Mouse (Mus musculus): ENCODE measurements at regions not wholly inside any gene's neighbourhood (a gene's known extent, or its start where the extent isn't known, plus 50 kb on each side); places are given as distances from the start of the nearest gene placed in this dataset.

DNA sequence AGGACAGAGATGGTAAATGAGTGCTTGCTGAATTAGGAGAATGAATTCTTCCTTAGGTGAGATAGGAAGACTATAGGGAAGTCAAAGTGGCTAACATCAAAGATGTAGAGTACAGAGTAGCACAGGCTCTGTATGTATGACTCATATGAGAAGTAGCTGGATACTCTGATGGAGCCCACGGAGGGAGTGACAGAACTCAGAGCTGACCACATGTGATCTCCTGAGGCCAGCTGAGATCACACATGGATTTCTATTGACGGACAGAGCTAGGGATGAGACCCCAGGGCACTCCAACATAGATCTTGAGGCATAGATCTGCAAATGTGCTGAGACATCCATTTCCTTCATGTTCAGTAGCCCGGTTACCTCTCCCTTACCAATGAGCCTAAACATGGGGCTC lies 66.0 kb downstream of the Cops8 start:
- no peak for DNase-seq (ENCODE audit: inconsistent age in 2 of 2, low spot score in 1 of 2)

DNA sequence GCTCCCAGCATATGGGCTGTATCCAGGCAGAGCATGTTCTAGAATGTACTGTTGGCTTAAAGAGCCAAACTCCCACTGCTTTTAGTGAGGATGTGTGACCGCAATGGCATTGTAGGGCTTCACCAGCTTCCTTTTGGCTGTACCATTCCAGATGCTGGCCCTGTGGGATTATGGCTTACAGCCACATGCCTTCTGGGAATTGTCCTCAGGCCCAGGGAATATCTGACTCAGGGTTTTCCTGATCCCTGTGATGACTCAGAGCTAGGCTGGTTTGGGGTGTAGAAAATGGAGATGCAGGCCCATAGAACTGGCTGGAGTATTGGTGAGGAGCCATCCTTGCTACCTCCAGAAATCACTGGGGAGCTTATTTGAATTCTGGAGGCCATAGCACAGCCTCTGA lies 66.5 kb downstream of the Cops8 start:
- DNase-seq (ENCODE audit: inconsistent age in 2 of 2, low spot score in 1 of 2) = no peak

DNA sequence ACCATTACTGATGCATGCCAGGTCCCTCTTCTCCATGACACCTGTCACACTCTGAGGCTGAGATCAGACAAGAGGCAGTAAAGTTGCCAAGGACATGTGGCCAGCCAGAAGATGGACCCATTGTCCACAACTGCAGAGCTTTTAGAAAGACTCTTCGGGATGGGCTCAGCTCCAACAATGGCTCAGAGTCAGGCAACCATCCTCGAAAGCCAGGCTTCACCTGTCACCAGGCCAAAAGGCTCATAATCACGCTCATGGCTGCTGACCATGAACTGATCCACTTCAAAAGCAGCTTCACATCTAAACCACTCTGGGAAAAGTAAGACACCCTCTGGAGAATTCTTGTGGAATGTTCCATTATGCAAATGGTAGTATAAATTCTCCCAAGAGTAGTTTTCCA lies 67.6 kb downstream of the Cops8 start:
- DNase-seq (ENCODE audit: inconsistent age in 2 of 2, low spot score in 1 of 2) = peak in 1 of 2 experiments; percentile 51

DNA sequence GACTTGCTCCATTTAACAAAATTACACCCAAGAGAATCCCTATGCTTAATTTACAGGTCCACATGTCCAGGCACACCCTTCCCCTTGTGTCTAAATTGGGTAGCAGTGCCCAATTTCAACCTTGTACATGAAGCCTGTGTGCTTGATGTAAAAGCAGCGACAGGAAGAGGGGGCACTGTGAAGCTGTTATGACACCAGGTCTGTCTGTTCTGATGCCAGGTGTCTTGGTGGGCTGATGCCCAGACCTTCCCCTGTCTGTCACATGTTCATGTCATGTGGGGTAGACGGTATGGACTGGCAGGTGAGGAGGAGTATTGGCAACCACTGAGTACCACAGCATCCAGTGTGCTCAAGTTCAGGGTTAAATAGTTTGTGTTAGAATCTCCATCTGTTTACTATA lies 71.0 kb downstream of the Cops8 start:
- DNase-seq (ENCODE audit: inconsistent age in 2 of 2, low spot score in 1 of 2) = no peak

DNA sequence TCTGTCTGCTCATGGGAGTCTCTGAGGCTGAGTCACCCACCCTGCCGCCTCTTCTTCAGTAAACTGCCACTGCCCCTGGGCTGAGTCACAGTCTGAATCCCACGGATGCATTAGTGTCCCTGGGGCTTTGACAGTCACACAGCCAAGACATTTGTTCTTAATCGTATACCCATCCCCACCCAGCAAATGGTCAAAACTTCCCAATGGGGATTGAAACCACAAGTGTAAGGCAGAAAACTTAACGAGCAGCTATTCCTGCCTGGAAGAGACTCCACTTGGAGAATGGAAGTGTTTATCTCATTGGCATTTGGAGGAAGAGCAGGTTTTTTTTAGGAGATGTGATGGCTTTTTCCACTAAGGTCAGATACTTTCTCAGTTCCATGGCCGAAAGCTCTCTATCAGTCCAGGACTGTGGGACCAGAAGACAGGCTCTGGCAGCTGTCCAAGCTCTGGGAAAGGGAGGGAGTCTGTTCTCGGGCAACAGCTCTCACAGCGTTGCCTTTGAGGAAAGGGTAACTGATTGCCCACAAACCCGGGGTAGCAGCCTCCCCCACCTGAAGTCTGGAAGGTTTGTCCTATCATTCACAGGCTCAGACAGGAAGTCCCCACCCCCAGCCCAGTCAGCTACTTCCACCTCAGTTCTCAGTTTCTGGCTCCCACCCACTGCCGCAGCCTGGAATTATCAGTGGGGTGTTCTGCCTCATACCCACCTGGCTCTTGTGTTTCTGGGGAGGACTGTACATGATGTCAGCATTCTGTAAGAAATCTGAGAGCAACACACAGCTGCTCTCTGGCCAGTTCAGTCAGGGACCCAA lies 73.6 kb downstream of the Cops8 start:
- DNase-seq (ENCODE audit: inconsistent age in 2 of 2, low spot score in 1 of 2) = peak; percentile 67 to 82

DNA sequence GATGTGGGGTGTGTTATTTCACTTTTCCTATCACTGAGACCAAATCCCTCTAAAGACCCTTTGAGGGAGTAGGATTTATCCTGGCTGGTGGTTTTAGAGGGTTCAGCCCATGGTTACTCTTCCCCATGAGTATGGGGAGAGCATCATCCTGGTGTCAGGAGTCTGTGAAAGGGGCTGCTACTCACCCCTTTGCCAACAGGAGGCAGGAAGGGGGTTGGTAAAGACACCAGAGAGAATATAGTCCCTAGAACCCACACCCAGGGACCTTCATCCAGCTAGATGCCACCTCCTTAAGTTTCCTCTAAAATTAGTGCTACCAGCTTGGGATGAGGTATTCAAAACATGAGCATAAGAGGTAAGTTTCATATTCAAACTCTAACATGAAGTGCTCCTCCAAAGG lies 74.4 kb downstream of the Cops8 start:
- DNase-seq (ENCODE audit: inconsistent age in 2 of 2, low spot score in 1 of 2) = no peak

DNA sequence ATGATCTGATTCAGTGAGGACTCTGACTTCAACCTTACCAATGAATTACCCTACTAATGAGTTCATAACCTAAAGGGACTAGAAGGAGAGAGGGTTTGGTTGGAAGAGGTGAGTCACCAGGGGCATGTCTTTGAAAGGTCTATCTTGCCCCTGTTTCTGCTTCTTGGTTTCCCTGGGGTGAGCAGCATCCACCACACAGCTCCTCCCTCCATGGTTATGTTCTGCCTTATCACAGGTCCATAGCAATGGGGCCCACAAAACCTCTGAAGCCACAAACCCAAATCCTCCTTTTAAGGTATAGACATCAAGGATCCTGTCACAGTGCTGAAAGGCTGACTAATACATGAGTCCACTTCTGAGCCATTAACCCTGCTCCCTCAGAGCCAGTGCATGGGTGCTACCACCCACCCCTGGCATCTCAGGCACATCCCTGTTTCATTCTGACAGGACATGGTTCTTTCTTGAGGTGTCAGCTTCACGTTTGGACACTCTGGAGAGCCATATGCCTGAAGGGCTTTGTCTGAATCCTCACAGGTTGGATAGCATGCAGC lies 74.9 kb downstream of the Cops8 start:
- no peak for DNase-seq (ENCODE audit: inconsistent age in 2 of 2, low spot score in 1 of 2)

DNA sequence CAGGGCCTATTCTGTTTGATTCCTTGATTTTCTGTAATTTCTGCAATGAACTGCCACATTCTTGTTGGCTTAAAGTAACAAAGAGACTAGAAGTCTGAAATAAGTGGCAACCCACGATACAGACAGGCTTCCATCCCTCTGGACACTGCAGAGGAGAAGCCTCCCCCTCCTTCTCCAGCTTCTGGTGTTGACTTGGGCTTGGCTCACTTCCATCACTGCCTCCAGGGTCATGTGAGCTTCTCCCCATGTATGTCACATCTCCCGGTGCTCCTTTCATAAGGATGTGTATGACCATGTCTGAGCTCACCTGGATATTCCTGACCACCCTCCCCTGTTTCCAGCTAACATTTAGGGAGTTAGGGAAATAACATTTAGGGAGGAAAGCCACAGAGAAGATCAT lies 75.6 kb downstream of the Cops8 start:
- DNase-seq (ENCODE audit: inconsistent age in 2 of 2, low spot score in 1 of 2) = no peak

DNA sequence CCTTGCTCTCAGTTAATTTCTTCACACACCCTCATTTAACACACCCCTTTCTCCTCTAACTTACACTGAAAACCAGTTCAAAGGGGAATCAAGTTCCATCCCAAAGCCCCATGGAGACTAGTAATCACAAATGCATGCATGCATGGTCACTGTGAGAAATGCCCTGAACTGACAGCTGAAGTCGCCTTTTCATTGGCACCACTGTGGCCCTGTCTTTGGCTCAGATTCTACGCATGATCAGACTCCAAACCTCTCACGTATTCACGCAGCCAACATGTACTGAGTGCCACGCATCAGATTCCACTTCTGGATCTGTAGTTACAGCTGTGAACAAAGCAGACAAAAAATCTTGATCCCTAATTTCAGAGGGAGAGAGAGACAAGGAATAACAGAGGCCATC lies 85.3 kb downstream of the Cops8 start:
- no peak for DNase-seq (ENCODE audit: inconsistent age in 2 of 2, low spot score in 1 of 2)

DNA sequence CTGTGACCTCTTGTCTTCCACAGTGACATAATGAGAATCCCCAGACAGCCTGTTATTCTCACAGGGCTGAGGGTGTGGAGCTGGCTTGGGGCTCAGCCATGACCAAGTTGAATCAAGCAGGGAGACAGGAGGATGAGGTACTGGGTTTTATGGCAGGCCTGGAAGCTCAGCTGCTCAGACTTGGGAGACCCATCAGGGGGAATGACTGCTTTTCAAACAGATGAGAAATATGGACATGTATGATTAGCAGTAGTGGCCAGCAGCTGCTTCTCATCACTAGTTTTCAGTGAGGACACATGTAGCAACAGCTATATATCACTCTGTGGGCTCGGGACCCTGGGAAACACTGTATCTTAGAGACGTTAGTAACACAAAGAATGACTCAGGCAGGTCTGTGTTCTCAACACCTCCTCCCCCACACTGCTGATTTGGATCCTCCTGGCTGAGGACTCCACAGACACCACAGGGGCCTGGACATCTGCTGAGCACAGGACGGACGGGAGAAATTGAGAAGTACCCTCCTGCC lies 87.9 kb downstream of the Cops8 start:
- DNase-seq (ENCODE audit: inconsistent age in 2 of 2, low spot score in 1 of 2) = peak; percentile 14 to 49

DNA sequence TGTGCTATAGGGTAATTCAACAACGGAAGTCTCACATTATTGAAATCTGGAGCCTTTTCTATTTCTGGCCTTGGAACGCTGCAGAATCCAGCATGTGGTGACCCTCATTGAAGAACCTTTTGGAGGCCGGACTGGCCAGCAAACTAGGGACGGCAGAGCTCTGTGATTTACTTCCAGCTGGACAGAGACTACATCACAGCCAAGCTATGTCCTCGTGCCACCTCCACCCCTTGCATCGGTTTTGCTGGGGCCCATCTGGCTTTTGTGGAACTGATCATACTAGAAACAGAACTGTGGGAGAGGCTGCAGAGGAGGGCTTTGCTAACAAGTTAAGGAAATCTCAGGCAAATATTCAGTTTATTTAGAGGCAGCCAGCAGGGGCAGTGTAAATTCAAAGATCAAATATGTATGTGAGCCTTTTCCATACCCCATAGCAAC lies 88.4 kb downstream of the Cops8 start:
- DNase-seq (ENCODE audit: inconsistent age in 2 of 2, low spot score in 1 of 2) = peak in 1 of 2 experiments; percentile 47

DNA sequence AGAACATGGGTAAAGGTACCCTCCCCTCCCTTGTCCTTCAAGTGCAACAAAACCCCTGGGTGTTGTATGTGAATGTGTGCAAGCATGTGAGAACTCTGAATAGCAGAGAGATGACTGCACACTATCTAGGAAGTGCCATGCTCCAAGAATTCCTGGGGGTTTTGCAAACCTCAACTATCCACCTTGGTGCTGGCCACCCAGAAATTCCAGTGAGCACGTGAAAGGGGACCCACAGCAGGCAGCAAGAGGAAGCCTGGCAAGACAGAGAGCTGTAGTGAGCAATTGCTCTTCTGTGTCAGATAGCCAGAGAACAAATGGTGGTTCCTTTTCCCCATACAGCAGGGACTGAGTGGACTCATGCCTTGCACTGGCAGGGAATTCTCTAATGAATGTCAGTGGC lies 90.1 kb downstream of the Cops8 start:
- DNase-seq (ENCODE audit: inconsistent age in 2 of 2, low spot score in 1 of 2) = no peak

DNA sequence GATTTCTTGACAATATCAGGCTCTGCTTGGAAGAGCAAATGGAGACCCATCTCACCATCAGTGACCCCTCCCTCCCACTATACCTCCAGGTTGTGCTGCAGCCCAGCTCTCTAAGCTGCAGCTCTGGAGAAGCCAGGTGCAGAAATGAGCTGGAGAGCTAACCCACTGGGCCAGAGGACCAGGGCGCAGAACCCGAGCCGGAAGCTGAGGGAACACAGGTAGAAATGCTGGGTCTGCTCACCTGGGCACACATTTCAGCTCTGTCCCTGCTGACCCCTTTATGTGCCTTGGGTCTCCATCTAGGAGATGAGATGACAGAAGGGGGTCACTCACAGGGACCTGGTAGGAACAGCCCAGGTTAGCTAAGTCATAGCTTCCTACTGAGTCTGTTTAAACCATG lies 92.0 kb downstream of the Cops8 start:
- DNase-seq (ENCODE audit: inconsistent age in 2 of 2, low spot score in 1 of 2) = no peak

DNA sequence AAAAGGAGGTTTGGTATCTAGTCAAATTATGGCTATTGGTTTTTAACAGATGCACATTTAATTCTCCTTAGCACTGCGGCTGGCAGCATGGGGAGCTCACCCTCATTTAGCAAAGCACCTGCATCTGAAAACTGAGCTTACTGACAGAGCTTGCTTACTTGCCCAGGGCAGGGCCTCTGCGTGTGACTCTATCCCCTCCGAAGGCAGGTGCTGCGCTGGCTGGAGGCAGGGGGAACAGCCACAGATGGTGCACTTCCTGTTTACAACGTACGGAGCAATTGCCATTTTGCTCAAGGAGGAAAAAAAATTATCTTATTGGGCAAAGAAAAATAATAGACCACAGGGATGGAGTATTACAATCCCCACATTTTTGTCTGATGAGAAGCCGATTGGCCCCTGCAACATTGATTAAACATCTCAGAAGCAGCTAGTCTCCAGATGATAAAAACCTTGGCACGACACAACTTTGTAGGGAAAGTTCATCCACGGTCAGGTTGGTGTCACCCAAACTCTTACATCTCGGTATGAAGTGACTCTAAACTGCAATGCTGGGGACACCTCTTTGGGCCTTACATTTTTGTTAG lies 92.5 kb downstream of the Cops8 start:
- no peak for DNase-seq (ENCODE audit: inconsistent age in 2 of 2, low spot score in 1 of 2)

DNA sequence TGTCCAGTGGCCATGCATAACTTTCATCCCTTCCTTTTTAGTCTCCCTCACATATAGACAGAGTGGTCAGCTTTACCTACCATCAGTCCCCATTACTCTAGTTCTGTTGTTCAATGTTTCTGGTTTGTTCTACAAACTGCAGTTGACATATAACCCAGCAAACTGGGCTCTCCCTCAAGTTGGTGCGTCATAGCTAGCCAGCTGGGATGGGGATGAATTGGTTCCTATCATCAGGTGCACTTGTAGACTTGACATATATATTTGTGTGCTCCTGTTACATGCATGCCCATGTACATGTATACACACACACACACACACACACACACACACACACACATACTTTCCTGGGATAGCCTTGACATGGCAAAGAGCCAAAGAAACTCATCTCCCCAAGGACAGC lies 93.2 kb downstream of the Cops8 start:
- DNase-seq (ENCODE audit: inconsistent age in 2 of 2, low spot score in 1 of 2) = peak in 1 of 2 experiments; percentile 48

DNA sequence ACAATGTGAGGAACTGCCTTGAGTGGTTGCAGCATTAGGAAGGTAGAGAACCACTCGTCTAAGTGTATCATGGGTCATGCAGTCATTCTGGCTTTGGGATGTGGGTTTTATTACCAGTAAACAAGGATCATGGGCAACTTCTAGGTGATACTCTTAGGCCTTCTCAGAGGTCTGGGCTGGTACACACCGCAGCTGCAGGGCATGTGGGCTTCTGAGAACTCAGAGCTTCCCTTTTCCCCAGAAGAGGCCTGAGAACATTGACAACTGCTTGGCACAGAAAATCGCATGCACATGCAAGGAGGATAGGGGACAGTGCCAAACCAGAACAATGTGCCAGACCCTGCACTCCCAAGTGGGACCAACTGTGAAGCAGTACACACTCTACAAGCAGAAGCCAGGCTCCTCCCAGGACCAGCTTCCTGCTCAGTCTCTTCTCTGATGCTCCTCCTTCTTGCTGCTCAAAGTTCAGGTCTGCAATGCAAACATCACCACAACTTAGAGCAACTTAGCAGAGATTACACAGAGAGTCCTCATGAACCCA lies 94.3 kb downstream of the Cops8 start:
- DNase-seq (ENCODE audit: inconsistent age in 2 of 2, low spot score in 1 of 2) = no peak

DNA sequence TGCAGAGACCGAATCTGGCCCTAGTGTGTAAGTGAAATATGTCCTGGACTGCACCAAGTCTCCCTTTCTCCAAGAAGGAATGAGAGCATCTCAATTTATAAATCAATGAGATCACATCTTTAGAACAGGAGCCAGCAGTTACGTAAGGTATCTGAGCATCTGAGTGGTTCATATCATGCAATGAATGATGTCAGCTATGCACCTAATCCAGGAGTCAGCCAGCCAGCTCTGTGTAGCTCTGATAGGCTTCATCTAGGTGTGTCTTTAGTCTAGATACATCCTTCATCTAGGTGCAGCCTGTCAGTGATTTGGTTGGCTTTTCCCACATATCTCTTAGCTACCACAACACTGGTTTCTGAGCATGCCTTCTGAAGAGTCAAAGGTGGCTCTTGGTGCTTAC lies 95.8 kb downstream of the Cops8 start:
- DNase-seq (ENCODE audit: inconsistent age in 2 of 2, low spot score in 1 of 2) = no peak

DNA sequence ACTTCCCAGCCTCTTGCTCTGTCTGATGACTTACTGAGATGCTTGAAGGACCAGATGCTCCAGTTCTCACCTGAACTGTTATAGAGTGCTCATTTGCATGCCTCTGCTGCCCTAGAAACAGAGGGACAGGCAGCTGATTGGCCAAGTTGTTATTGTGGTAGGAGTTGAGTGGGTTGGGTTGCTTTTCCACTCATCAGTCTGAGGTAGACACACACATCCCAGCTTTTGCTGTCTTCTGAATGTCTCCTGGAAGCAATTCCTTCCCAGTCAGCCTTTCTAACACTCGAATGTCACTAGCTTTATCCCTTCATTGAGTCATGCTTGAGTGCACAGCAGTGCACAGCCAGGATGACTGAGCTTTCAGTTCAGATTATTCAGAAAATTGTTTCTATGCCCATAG lies 99.0 kb downstream of the Cops8 start:
- no peak for DNase-seq (ENCODE audit: inconsistent age in 2 of 2, low spot score in 1 of 2)

DNA sequence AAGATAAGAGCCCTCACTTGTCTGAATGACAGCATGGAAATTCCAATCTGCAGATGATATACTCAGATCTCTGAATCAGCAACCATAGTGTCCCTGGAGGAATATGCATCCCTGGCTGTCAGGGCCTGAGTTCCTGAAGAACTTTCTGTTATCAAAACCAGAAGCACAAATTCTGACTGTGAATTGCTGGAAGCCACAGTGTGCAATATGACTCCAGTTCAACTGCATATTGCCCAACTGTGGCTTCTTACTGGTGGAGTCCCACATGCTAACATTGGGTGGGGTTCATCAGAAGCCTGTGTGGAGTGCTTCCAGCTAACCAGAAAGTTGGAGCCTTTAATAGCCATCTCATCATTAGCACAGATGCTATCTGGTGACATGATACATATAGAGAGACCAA lies 103.6 kb downstream of the Cops8 start:
- DNase-seq (ENCODE audit: inconsistent age in 2 of 2, low spot score in 1 of 2) = no peak

DNA sequence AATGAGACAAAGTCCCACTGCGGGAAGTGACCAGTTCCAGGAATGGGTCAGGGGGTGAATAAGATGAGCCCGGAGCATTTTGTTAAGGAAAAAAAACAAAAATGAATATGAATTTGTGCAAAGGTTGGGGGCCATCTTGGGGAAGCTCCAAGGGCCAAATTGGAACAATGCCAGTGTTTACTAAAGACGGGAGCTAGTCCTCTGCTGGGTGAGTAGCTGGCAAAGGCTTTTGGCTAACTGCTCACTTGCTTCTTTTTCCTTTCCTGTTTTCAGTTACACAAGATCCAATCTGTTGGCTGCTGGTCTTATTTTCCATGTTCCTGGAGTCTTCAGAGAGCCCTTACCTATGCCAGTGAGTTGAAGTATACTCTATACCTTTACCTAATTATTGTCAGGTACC lies 107.0 kb downstream of the Cops8 start:
- no peak for DNase-seq (ENCODE audit: inconsistent age in 2 of 2, low spot score in 1 of 2)

DNA sequence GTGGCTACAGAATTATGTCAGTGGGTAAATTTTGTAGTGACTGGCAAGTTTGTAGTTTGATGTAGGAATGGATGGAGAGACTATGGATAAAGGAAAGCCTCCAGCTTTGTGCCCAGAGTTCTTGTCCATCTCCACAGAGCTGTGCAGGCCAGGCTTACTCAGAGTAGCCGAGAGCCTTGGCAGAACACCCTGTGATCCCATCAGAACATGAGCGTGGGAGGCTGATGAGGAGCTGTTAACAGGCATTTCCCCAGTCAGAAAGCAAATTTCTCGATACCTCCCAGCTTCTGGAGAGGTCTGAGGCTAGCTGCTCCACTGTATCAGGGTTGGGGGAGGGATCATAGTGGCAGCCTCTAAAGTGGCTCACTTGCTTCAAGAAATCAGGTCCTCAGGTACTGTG lies 107.8 kb downstream of the Cops8 start:
- no peak for DNase-seq (ENCODE audit: inconsistent age in 2 of 2, low spot score in 1 of 2)

DNA sequence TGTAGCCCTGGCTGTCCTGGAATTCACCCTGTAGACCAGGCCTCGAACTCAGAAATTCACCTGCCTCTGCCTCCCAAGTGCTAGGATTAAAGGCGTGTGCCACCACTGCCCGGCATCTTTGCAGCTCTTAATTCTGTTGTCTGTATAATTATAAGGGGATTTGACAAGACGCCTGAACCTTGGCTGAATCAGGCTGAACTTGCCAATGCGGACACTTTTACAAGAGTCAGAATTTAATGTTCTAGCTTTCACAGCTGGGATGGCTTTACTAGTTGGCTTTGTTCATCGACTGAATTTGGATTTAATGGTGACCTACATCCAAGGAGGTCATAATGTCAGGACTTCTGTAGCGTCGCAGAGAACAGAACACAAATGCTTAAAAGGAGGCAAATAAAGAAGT lies 108.3 kb downstream of the Cops8 start:
- no peak for DNase-seq (ENCODE audit: inconsistent age in 2 of 2, low spot score in 1 of 2)
